Mouse (Mus musculus) liver, embryonic 14.5 days (tissue): ENCODE data around the gene 6030452D12Rik.

Experiments
- CTCF ChIP-seq: IDR thresholded peaks from 2 replicates; pipeline ENCODE4 v1.5.1; 2016; ENCODE audit warnings: antibody characterized with exemption, low read depth, control low read depth
- EP300 ChIP-seq: IDR thresholded peaks from 2 replicates; pipeline ENCODE4 v1.6.1; 2016; ENCODE audit warnings: antibody characterized with exemption, low read depth

DNA sequence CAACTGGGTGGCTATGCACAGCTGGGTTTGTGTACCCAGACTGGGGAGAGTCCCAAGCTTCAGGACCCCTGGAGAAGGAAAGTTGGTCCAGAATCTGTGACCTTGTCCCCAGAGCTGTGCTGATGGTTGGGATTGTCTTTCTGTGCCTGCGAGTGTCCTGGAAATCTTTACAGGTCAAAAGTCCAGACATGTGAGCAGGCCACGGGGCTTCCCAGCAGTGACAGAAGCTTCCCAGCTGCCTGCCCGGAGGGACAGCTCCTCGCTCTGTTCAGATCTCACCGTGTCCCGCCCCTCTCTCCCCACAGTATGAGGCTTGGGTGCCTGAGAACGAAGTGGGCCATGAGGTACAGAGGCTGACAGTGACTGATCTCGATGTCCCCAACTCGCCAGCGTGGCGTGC, 40.7 kb downstream of the 6030452D12Rik start:
- TF ChIP-seq CTCF, result no peak
- no peak for TF ChIP-seq EP300
